Mouse (Mus musculus) embryonic facial prominence, embryonic 10.5 days (tissue): ENCODE data around the gene Cmah. TPM values are rescaled to one million over a fixed set of nuclear protein-coding genes. Genes with fewer than 3 reads are reported as not detected.

Source experiments
- DNase-seq: peaks from one replicate; pipeline ENCODE4 v3.0.0-alpha.2; 2017; ENCODE audit warnings: low spot score
- H3K27ac ChIP-seq: fragments of 300-500 bp; sonication (generic); replicated peaks from 2 replicates; pipeline ENCODE4 v1.5.1; 2016; ENCODE audit warnings: mild to moderate bottlenecking
- H3K27me3 ChIP-seq: fragments of 300-500 bp; sonication (generic); replicated peaks from 2 replicates; pipeline ENCODE4 v1.6.1; 2016; ENCODE audit warnings: low read depth, mild to moderate bottlenecking; ENCODE audit not compliant: poor library complexity, severe bottlenecking
- H3K36me3 ChIP-seq: fragments of 300-500 bp; sonication (generic); replicated peaks from 2 replicates; pipeline ENCODE4 v1.6.1; 2016; ENCODE audit warnings: mild to moderate bottlenecking, moderate library complexity
- H3K4me1 ChIP-seq: fragments of 300-500 bp; sonication (generic); 2 replicates; pipeline ENCODE4 v1.6.1; 2016
- H3K4me3 ChIP-seq: fragments of 300-500 bp; sonication (generic); 2 replicates; pipeline ENCODE4 v1.5.1; 2016; ENCODE audit warnings: mild to moderate bottlenecking, moderate library complexity
- H3K9me3 ChIP-seq: fragments of 300-500 bp; sonication (generic); 2 replicates; pipeline ENCODE4 v1.6.1; 2016; ENCODE audit warnings: mild to moderate bottlenecking
- WGBS: fragments of 180-500 bp; shearing (Covaris S2); methylation state at CpG from one replicate; pipeline ENCODE4 v1.1.7; 2016; 5-methylcytosine and 5-hydroxymethylcytosine counted together
- polyA plus RNA-seq: library from polyadenylated mRNA; unstranded; fragments of >200 nt; fragmentation: Nextera tagmentation; extraction: Ambion mirVana; gene quantifications from 2 replicates; pipeline ENCODE4 v1.2.1, GENCODE M21; 2016

Gene Cmah
- polyA plus RNA-seq, 1 experiment from 2014 or later: 0.37 TPM

- 34% methylated on average over 6 of the region's 6 CpGs for WGBS
- peaks cover 6% of the 10 kb centered on the region; the same call in 1 of the 2 replicates for H3K27me3 ChIP-seq
- DNase-seq: peak; percentile 31
- peaks cover 8% of the 10 kb centered on the region; the same call in 1 of the 2 replicates for H3K4me1 ChIP-seq
- no peak overlapping the region for H3K27ac ChIP-seq
- H3K4me3 ChIP-seq: no peak overlapping the region
- no peaks in the 10 kb centered on the region for H3K36me3 ChIP-seq
- no peaks in the 10 kb centered on the region for H3K9me3 ChIP-seq
Measured at GRCm38 (mm10) chr13:24515101-24515675, 188.0 kb downstream of the Cmah start.

- Histone ChIP-seq H3K36me3 (no peaks in the 10 kb centered on the region), H3K4me3 (no peak overlapping the region), H3K9me3 (no peaks in the 10 kb centered on the region), H3K4me1 (peaks cover 23% of the 10 kb centered on the region), H3K27ac (no peak overlapping the region), H3K27me3 (peaks cover 6% of the 10 kb centered on the region; the same call in 1 of the 2 replicates)
- DNase-seq: no peak
- 61% methylated on average over 2 of the region's 2 CpGs for WGBS
Measured at GRCm38 (mm10) chr13:24517757-24518156, 190.6 kb downstream of the Cmah start.

GRCm38 (mm10) chr13:24518887-24519286 lies 191.7 kb downstream of the Cmah start:
- 40% methylated on average over 6 of the region's 6 CpGs for WGBS

GRCm38 (mm10) chr13:24519976-24520647 lies 192.9 kb downstream of the Cmah start:
- Histone ChIP-seq H3K4me3 (no peak overlapping the region), H3K27me3 (peaks cover 6% of the 10 kb centered on the region; the same call in 1 of the 2 replicates), H3K36me3 (no peaks in the 10 kb centered on the region), H3K4me1 (peaks cover 19% of the 10 kb centered on the region), H3K27ac (no peak overlapping the region), H3K9me3 (no peaks in the 10 kb centered on the region)
- DNase-seq: peak; percentile 4
- WGBS: 85% methylated on average over 14 of the region's 14 CpGs

More at GRCm38 (mm10) chr13:24518887-24519286, 191.7 kb downstream of the Cmah start:
- no peak overlapping the region for H3K27ac ChIP-seq
- DNase-seq: peak; percentile 56
- H3K4me1 ChIP-seq: peaks cover 23% of the 10 kb centered on the region
- no peaks in the 10 kb centered on the region for H3K9me3 ChIP-seq
- H3K36me3 ChIP-seq: no peaks in the 10 kb centered on the region
- H3K4me3 ChIP-seq: no peak overlapping the region
- H3K27me3 ChIP-seq: peaks cover 6% of the 10 kb centered on the region; the same call in 1 of the 2 replicates

- peaks cover 14% of the 10 kb centered on the region for H3K4me1 ChIP-seq
- no peaks in the 10 kb centered on the region for H3K9me3 ChIP-seq
- 85% methylated on average over 10 of the region's 10 CpGs for WGBS
- H3K4me3 ChIP-seq: no peak overlapping the region
- no peak for DNase-seq
- peaks cover 6% of the 10 kb centered on the region; the same call in 1 of the 2 replicates for H3K27me3 ChIP-seq
- no peaks in the 10 kb centered on the region for H3K36me3 ChIP-seq
- H3K27ac ChIP-seq: no peak overlapping the region
Measured at GRCm38 (mm10) chr13:24520796-24521195, 193.6 kb downstream of the Cmah start.

GRCm38 (mm10) chr13:24521446-24522342 lies 194.5 kb downstream of the Cmah start:
- Histone ChIP-seq H3K4me3 (no peak overlapping the region), H3K27ac (no peak overlapping the region; the same call in 1 of the 2 replicates), H3K27me3 (peaks cover 6% of the 10 kb centered on the region; the same call in 1 of the 2 replicates), H3K9me3 (no peaks in the 10 kb centered on the region), H3K36me3 (no peaks in the 10 kb centered on the region), H3K4me1 (peaks cover 14% of the 10 kb centered on the region)
- peak; percentile 49 for DNase-seq
- WGBS: 67% methylated on average over 18 of the region's 18 CpGs

GRCm38 (mm10) chr13:24522343-24522837 lies 195.2 kb downstream of the Cmah start:
- no peak overlapping the region for H3K4me3 ChIP-seq
- no peaks in the 10 kb centered on the region for H3K9me3 ChIP-seq
- H3K27me3 ChIP-seq: peaks cover 6% of the 10 kb centered on the region; the same call in 1 of the 2 replicates
- WGBS: 74% methylated on average over 7 of the region's 7 CpGs
- H3K36me3 ChIP-seq: no peaks in the 10 kb centered on the region
- no peak overlapping the region for H3K27ac ChIP-seq
- peaks cover 14% of the 10 kb centered on the region for H3K4me1 ChIP-seq
- no peak for DNase-seq

- Histone ChIP-seq H3K36me3 (no peaks in the 10 kb centered on the region), H3K4me3 (no peak overlapping the region), H3K4me1 (peaks cover 14% of the 10 kb centered on the region), H3K27ac (no peak overlapping the region), H3K9me3 (no peaks in the 10 kb centered on the region), H3K27me3 (peaks cover 6% of the 10 kb centered on the region; the same call in 1 of the 2 replicates)
- 70% methylated on average over 4 of the region's 4 CpGs for WGBS
- DNase-seq: peak; percentile 6
Measured at GRCm38 (mm10) chr13:24523587-24524221, 196.5 kb downstream of the Cmah start.

GRCm38 (mm10) chr13:24524468-24524867 lies 197.3 kb downstream of the Cmah start:
- DNase-seq: no peak
- no peak overlapping the region for H3K27ac ChIP-seq
- 76% methylated on average over 1 of the region's 1 CpGs for WGBS
- H3K9me3 ChIP-seq: no peaks in the 10 kb centered on the region
- H3K4me1 ChIP-seq: peaks cover 14% of the 10 kb centered on the region
- H3K4me3 ChIP-seq: no peak overlapping the region
- H3K27me3 ChIP-seq: peaks cover 2% of the 10 kb centered on the region; the same call in 1 of the 2 replicates
- no peaks in the 10 kb centered on the region for H3K36me3 ChIP-seq

- no peaks in the 10 kb centered on the region for H3K36me3 ChIP-seq
- no peaks in the 10 kb centered on the region for H3K27me3 ChIP-seq
- no peak overlapping the region for H3K4me3 ChIP-seq
- no peaks in the 10 kb centered on the region for H3K9me3 ChIP-seq
- H3K4me1 ChIP-seq: peaks cover 14% of the 10 kb centered on the region
- no peak overlapping the region for H3K27ac ChIP-seq
- no peak for DNase-seq
- 76% methylated on average over 3 of the region's 3 CpGs for WGBS
Measured at GRCm38 (mm10) chr13:24525551-24525950, 198.3 kb downstream of the Cmah start.

GRCm38 (mm10) chr13:24526916-24527315 lies 199.7 kb downstream of the Cmah start:
- no peaks in the 10 kb centered on the region for H3K27me3 ChIP-seq
- H3K36me3 ChIP-seq: no peaks in the 10 kb centered on the region
- WGBS: 61% methylated on average over 2 of the region's 2 CpGs
- no peaks in the 10 kb centered on the region for H3K9me3 ChIP-seq
- H3K4me3 ChIP-seq: no peak overlapping the region
- DNase-seq: no peak
- H3K27ac ChIP-seq: no peak overlapping the region
- H3K4me1 ChIP-seq: peaks cover 5% of the 10 kb centered on the region
